Mouse (Mus musculus) bone marrow, adult 2 months (tissue): ENCODE measurements around the gene Apof. TPM values are rescaled to one million over a fixed set of nuclear protein-coding genes. Genes with fewer than 3 reads are reported as not detected.
A peak's percentile ranks its signal among the peaks of the same experiment; 100 is the strongest.

Experiments
- H3K27ac ChIP-seq: fragments of 200-500 bp; 2 replicates; pipeline ENCODE4 v1.5.1; 2012; ENCODE audit warnings: low read depth, mild to moderate bottlenecking, control low read depth, inconsistent platforms, low read length; ENCODE audit not compliant: control insufficient read depth, poor library complexity, insufficient read depth
- H3K4me1 ChIP-seq: fragments of 200-500 bp; 2 replicates; pipeline ENCODE4 v1.6.1; 2011; ENCODE audit warnings: low read length; ENCODE audit not compliant: control insufficient read depth, insufficient read depth
- H3K4me3 ChIP-seq: fragments of 200-500 bp; replicated peaks from 2 replicates; pipeline ENCODE3; 2011; ENCODE audit warnings: mild to moderate bottlenecking, low read depth, low read length, control low read depth; ENCODE audit not compliant: control insufficient read depth
- CTCF ChIP-seq: fragments of 200-500 bp; IDR thresholded peaks from 2 replicates; pipeline ENCODE4 v1.5.1; 2011; ENCODE audit warnings: low read length, control low read depth; ENCODE audit not compliant: control insufficient read depth, insufficient read depth
- POLR2A ChIP-seq: fragments of 200-500 bp; IDR thresholded peaks from 2 replicates; pipeline ENCODE4 v1.6.1; 2011; ENCODE audit warnings: low read depth, mild to moderate bottlenecking, control low read depth, low read length, borderline replicate concordance; ENCODE audit not compliant: control insufficient read depth
- WGBS: fragments of 180-500 bp; shearing (Covaris S2); methylation state at CpG from one replicate; pipeline ENCODE4 v1.1.7; 2018; 5-methylcytosine and 5-hydroxymethylcytosine counted together
- polyA plus RNA-seq: library from polyadenylated mRNA; stranded (reverse); fragments of >200 nt; gene quantifications from 2 replicates; pipeline ENCODE4 v1.2.4, GENCODE M21; 2011; ENCODE audit warnings: low replicate concordance; ENCODE audit not compliant: missing spikeins, insufficient read depth, insufficient read length

The Apof gene
- polyA plus RNA-seq, 1 experiment: 4.0 TPM

DNA sequence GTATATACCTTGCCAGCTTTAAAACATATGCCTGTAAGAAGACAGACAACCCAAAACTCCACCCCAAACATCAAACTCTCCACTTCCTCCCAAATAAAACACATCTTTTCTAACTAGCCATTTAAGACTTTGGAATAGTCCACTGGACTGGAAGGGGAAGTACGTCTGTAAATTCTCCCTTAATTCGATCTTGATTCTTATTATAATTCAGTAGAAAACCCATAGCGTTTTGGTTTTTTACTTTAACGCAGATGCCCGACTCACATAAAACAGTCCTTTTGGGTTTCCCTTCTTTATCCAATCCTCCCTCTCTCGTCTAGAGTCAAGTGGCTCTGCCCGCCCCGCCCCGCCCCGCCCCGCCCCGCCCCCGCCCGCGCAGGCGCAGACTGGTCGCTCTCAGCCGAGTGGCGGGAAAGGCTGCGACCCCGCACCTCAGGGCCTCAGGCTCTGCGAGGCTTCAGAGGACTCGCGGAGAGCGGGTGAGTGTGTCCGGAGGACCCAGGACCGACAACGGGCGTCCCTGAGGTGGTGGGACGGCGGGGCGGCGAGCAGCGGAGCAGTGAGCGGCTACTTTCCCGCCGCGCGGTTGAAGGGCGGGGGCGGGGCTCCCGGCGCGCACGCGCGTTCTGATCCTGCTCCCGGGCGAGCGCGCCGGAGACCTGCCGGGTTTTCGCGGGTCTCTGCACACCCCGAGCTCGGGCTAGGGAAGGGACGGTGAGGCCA, 36.6 kb upstream of the Apof start, which contains the start of gene Timeless:
Gene Timeless, plus strand, starts transcription at position 369 of the 723 bp plus-strand sequence.
- WGBS: under 1% methylated on average over 58 of the region's 58 CpGs
- H3K4me3 ChIP-seq: peak within 1 kb of the TSS; percentile 73

DNA sequence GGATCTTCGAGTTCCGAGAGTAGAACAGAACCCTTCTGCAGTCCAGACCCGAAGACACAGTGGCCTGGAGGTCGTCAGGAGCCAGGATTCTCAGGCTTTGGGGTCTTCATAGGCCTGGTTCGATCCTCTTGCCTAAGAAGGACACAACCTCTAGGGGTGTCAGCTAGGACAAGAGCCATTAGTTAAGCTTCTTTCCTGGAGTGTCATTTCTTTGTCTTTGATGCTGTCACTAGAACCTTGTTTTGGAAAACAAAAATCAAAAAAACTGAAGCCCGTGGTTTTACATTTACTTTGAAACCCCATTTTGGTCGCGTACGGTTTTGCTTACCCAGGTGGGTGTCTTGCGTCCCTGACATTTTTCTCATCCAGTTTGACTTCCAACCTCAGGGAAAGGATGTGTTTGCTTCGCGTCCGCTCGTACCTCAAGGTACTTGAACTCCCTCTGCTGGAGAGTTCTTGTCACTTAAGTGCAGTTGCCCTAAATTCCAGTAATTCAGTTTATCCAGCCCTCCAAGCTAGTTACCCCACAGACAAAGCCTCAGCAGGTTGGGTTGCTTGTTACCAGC, 36.0 kb upstream of the Apof start:
- TF ChIP-seq CTCF: peak; percentile 71
- no peak for TF ChIP-seq POLR2A
- no peaks in the 10 kb centered on the region; the same call in 1 of the 2 replicates for H3K4me1 ChIP-seq
- peak overlapping the region; percentile 76 for H3K27ac ChIP-seq
- peak overlapping the region; percentile 73 for H3K4me3 ChIP-seq
- under 1% methylated on average over 14 of the region's 14 CpGs for WGBS

More for the DNA sequence above, 36.6 kb upstream of the Apof start, which contains the start of gene Timeless:
- Histone ChIP-seq H3K4me1 (no peaks in the 10 kb centered on the region; the same call in 1 of the 2 replicates), H3K27ac (peak within 1 kb of the TSS; percentile 76)
- no peak for TF ChIP-seq CTCF
- peak; percentile 92 for TF ChIP-seq POLR2A

- Histone ChIP-seq H3K27ac (no peak overlapping the region), H3K4me1 (peaks cover 4% of the 10 kb centered on the region; the same call in 1 of the 2 replicates), H3K4me3 (no peak overlapping the region)
- TF ChIP-seq POLR2A (no peak), CTCF (no peak)
- 78% methylated on average over 4 of the region's 4 CpGs for WGBS
Measured at GRCm38 (mm10) chr10:128236321-128236720, 32.1 kb upstream of the Apof start.

DNA sequence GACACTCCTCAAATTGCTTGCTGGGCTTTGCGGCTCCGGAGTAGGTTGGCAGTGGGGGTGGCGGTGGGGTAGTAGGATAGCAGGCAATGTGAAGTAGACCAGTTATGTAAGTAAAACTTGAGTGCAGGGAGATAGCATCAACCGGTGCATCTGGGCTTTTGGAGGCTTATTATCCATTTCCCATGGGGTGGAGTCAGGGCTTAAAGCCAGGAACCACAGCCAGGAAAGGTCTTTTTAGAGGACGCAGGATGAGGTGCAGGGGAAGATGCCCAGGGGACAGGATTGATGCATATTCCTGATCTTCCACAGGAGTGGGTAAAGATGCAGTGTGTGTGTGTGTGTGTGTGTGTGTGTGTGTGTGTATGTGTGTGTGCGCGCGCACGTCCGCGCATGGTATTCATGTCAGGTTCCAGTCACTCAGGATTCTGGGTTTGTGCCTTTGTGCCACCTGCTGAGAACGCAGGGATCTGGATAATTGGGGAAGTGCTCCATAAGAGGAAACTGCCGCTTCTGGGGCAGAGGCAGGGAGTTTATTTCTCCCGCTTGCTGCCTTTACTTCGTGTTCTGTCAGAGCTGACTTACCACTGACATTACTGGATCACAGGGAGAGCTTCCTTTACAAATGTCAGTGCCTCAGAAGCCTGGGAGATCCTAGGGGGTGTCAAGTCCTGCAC, 30.5 kb upstream of the Apof start:
- H3K4me1 ChIP-seq: peaks cover 4% of the 10 kb centered on the region; the same call in 1 of the 2 replicates
- TF ChIP-seq POLR2A: no peak
- no peak for TF ChIP-seq CTCF
- H3K4me3 ChIP-seq: no peak overlapping the region
- WGBS: 59% methylated on average over 15 of the region's 15 CpGs
- H3K27ac ChIP-seq: peak overlapping the region; percentile 17; the same call in 1 of the 2 replicates

DNA sequence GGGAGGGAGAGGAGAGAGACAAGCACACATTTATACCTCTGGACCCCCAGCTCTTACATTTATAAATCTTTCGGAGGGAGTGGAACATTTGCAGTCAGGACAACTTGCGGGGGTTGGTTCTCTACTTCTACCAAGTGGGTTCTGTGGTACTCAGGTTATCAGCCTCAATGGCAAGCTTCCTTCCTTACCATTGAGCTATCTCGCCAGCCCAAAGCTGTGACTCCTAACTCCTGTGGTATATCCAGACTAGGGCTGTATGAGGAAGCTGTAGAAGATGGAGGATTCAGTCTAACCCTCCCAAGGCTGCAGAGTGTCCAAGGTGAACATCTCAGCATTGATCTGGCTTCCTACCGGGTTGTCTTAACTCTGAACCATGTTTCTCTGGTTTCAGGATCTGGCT, 29.3 kb upstream of the Apof start:
- WGBS: 68% methylated on average over 4 of the region's 4 CpGs
- TF ChIP-seq CTCF: no peak
- TF ChIP-seq POLR2A: no peak

GRCm38 (mm10) chr10:128240131-128240530, 28.3 kb upstream of the Apof start:
- Histone ChIP-seq H3K4me1 (peaks cover 4% of the 10 kb centered on the region; the same call in 1 of the 2 replicates), H3K27ac (no peak overlapping the region), H3K4me3 (no peak overlapping the region)
- TF ChIP-seq CTCF: no peak
- TF ChIP-seq POLR2A: no peak
- 77% methylated on average over 18 of the region's 18 CpGs for WGBS

More for the DNA sequence above, 29.3 kb upstream of the Apof start:
- peaks cover 4% of the 10 kb centered on the region; the same call in 1 of the 2 replicates for H3K4me1 ChIP-seq
- H3K4me3 ChIP-seq: no peak overlapping the region
- no peak overlapping the region for H3K27ac ChIP-seq

GRCm38 (mm10) chr10:128243252-128243651, 25.2 kb upstream of the Apof start:
- Histone ChIP-seq H3K4me1 (no peaks in the 10 kb centered on the region), H3K27ac (no peak overlapping the region), H3K4me3 (no peak overlapping the region)
- TF ChIP-seq CTCF: no peak
- no peak for TF ChIP-seq POLR2A
- WGBS: 91% methylated on average over 8 of the region's 8 CpGs

DNA sequence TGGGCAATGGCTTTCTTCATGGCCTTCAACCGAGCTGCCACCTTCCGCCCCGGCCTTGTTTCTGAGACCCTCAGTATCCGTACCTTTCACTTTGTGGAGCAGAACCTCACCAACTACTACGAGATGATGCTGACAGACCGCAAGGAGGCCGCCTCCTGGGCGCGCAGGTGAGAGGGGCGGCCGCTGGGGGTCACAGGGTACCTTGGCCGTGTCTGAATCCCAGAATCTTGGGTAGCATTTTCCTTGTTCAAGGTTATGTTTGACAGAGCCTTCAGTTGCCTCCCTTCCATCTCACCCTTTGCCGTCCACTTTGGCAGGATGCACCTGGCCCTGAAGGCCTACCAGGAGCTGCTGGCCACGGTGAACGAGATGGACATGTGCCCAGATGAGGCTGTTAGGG, 24.4 kb upstream of the Apof start:
- TF ChIP-seq CTCF (no peak), POLR2A (no peak)
- Histone ChIP-seq H3K27ac (no peak overlapping the region), H3K4me3 (no peak overlapping the region), H3K4me1 (no peaks in the 10 kb centered on the region)
- WGBS: 94% methylated on average over 15 of the region's 15 CpGs
